Mouse (Mus musculus) embryonic fibroblast, embryonic 13.5 days (primary cell): Measurements from ENCODE around the gene Taar3. TPM values are rescaled to one million over a fixed set of nuclear protein-coding genes. Genes with fewer than 3 reads are reported as not detected.

Experiments
- H3K27ac ChIP-seq: 2 replicates; pipeline ENCODE4 v1.5.1; 2012; ENCODE audit warnings: low read length, control low read depth, inconsistent platforms; ENCODE audit not compliant: insufficient read depth
- H3K4me1 ChIP-seq: 2 replicates; pipeline ENCODE4 v1.6.1; 2011; ENCODE audit warnings: low read length; ENCODE audit not compliant: control insufficient read depth, insufficient read depth
- H3K4me3 ChIP-seq: 2 replicates; pipeline ENCODE4 v1.5.1; 2011; ENCODE audit warnings: mild to moderate bottlenecking, control low read depth, low read length; ENCODE audit not compliant: insufficient read depth
- CTCF ChIP-seq: IDR thresholded peaks from 2 replicates; pipeline ENCODE4 v1.5.1; 2011; ENCODE audit warnings: mild to moderate bottlenecking, control low read depth, low read length, moderate library complexity, borderline replicate concordance; ENCODE audit not compliant: insufficient read depth
- POLR2A ChIP-seq: IDR thresholded peaks from 2 replicates; pipeline ENCODE4 v1.6.1; 2011; ENCODE audit warnings: low read depth, mild to moderate bottlenecking, control low read depth, low read length, moderate library complexity
- polyA plus RNA-seq: library from polyadenylated mRNA; stranded (reverse); fragments of >200 nt; gene quantifications from 2 replicates; pipeline ENCODE4 v1.2.4, GENCODE M21; 2011; ENCODE audit warnings: low read depth; ENCODE audit not compliant: missing spikeins, insufficient read length

The Taar3 gene
- polyA plus RNA-seq, result not detected in 2 replicates

- Histone ChIP-seq H3K4me1 (no peaks in the 10 kb centered on the region), H3K27ac (no peak within 1 kb of the TSS), H3K4me3 (no peak within 1 kb of the TSS)
- TF ChIP-seq POLR2A, result no peak
- no peak for TF ChIP-seq CTCF
These were observed at the start of gene Taar3 for GRCm38 (mm10) chr10:23949508-23950005. Gene Taar3 (plus strand): TSS chr10:23949558.

GRCm38 (mm10) chr10:23901119-23901518 lies 48.2 kb upstream of the Taar3 start:
- TF ChIP-seq POLR2A (no peak), CTCF (no peak)
- no peak overlapping the region for H3K27ac ChIP-seq
- no peak overlapping the region for H3K4me3 ChIP-seq
- no peaks in the 10 kb centered on the region for H3K4me1 ChIP-seq

GRCm38 (mm10) chr10:23905661-23906060 lies 43.7 kb upstream of the Taar3 start:
- TF ChIP-seq POLR2A, result no peak
- Histone ChIP-seq H3K4me3 (no peak overlapping the region), H3K4me1 (no peaks in the 10 kb centered on the region), H3K27ac (no peak overlapping the region)

GRCm38 (mm10) chr10:23920056-23920455 lies 29.3 kb upstream of the Taar3 start, which contains the start of gene Taar1:
Gene Taar1 (plus strand): TSS chr10:23920356.
- no peaks in the 10 kb centered on the region for H3K4me1 ChIP-seq
- H3K27ac ChIP-seq, result no peak within 1 kb of the TSS
- TF ChIP-seq POLR2A, result no peak
- no peak for TF ChIP-seq CTCF

GRCm38 (mm10) chr10:23922468-23922867 lies 26.9 kb upstream of the Taar3 start:
- no peak for TF ChIP-seq CTCF
- no peak for TF ChIP-seq POLR2A
- H3K4me1 ChIP-seq, result no peaks in the 10 kb centered on the region
- no peak overlapping the region for H3K4me3 ChIP-seq
- H3K27ac ChIP-seq, result no peak overlapping the region

More at GRCm38 (mm10) chr10:23920056-23920455, 29.3 kb upstream of the Taar3 start, which contains the start of gene Taar1:
- H3K4me3 ChIP-seq, result no peak within 1 kb of the TSS

- Histone ChIP-seq H3K4me1 (no peaks in the 10 kb centered on the region), H3K4me3 (no peak overlapping the region), H3K27ac (no peak overlapping the region)
- TF ChIP-seq CTCF (no peak), POLR2A (no peak)
These were observed 25.4 kb upstream of the Taar3 start for GRCm38 (mm10) chr10:23923941-23924340.

- no peak for TF ChIP-seq POLR2A
- TF ChIP-seq CTCF, result no peak
- Histone ChIP-seq H3K27ac (no peak overlapping the region), H3K4me1 (no peaks in the 10 kb centered on the region), H3K4me3 (no peak overlapping the region)
These were observed 11.7 kb upstream of the Taar3 start for GRCm38 (mm10) chr10:23937613-23938012.

GRCm38 (mm10) chr10:23938312-23938711 lies 11.0 kb upstream of the Taar3 start, which contains the start of gene Taar2:
Gene Taar2 (plus strand): TSS chr10:23938572.
- H3K4me1 ChIP-seq, result no peaks in the 10 kb centered on the region
- no peak for TF ChIP-seq POLR2A
- TF ChIP-seq CTCF, result no peak
- H3K27ac ChIP-seq, result no peak within 1 kb of the TSS
- H3K4me3 ChIP-seq, result no peak within 1 kb of the TSS

- no peak for TF ChIP-seq POLR2A
- TF ChIP-seq CTCF, result no peak
- Histone ChIP-seq H3K27ac (no peak overlapping the region), H3K4me3 (no peak overlapping the region), H3K4me1 (no peaks in the 10 kb centered on the region)
These were observed 6.9 kb upstream of the Taar3 start for GRCm38 (mm10) chr10:23942465-23942864.

- H3K4me3 ChIP-seq, result no peak overlapping the region
- no peak overlapping the region for H3K27ac ChIP-seq
- no peaks in the 10 kb centered on the region for H3K4me1 ChIP-seq
- TF ChIP-seq POLR2A (no peak), CTCF (no peak)
These were observed 1.3 kb upstream of the Taar3 start for GRCm38 (mm10) chr10:23948026-23948425.

GRCm38 (mm10) chr10:23951714-23952113 lies 2.4 kb downstream of the Taar3 start:
- Histone ChIP-seq H3K4me1 (no peaks in the 10 kb centered on the region), H3K4me3 (no peak overlapping the region), H3K27ac (no peak overlapping the region)
- no peak for TF ChIP-seq POLR2A
- TF ChIP-seq CTCF, result no peak

- TF ChIP-seq CTCF, result no peak
- TF ChIP-seq POLR2A, result no peak
- Histone ChIP-seq H3K4me3 (no peak overlapping the region), H3K4me1 (no peaks in the 10 kb centered on the region), H3K27ac (no peak overlapping the region)
These were observed 9.7 kb downstream of the Taar3 start for GRCm38 (mm10) chr10:23959071-23959470.
